ENCODE assay signal across 23 mouse cellular contexts in the genomic region with DNA sequence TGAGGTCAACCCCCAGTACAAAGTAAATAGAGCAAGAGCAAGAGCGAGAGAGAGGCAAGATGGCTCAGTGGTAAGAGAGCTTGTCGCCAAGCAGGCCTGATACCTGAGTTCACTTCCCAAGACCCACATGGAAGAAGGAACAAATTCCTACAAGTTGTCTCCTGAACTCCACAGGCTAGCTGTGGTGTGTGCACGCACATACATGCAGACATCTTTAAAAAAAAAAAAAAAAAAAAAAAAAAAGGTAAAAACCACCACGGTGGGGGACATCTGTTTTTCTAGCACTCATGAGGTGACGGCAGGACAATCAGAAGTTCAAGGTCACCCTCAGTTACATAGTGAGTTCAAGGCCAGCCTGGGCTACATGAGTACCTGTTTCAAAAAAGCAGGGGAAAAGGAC. TPM values are rescaled to one million over a fixed set of nuclear protein-coding genes. Genes with fewer than 3 reads are reported as not detected.
DNase-seq lines count a peak whose midpoint lies in the region; ATAC-seq and TF ChIP-seq lines count a peak whose summit lies in the region.
"Had no signal": no experiment of that assay in that cellular context is flagged by ENCODE, and none has a peak within 500 bp of the region (broad histone marks: within the 10 kb centered on the region; RNA-seq: fewer than 3 reads in every experiment).

No protein-coding gene starts in this region.

- DNase-seq in gastrocnemius, adult 2 months = no peak
- no peak for DNase-seq in gastrocnemius, adult 18-20 months (ENCODE audit: low spot score)
- DNase-seq in heart, postnatal 36 days = no peak
- DNase-seq in retina, embryonic 14.5 days (ENCODE audit: low spot score) = no peak
- DNase-seq: cerebellum, adult 18-20 months; kidney, adult 18-20 months; lung, embryonic 14.5 days; thymus, postnatal 36 days had no signal

- no peaks in the 10 kb centered on the region for H3K36me3 ChIP-seq in heart, embryonic 14.5 days (ENCODE audit: control insufficient read depth, insufficient read depth, low read length)
- H3K36me3 ChIP-seq in E14TG2a.4 (ENCODE audit: insufficient read depth, low read length) (no peaks in the 10 kb centered on the region), myocyte (ENCODE audit: control insufficient read depth, insufficient read depth) (no peaks in the 10 kb centered on the region)
- H3K36me3 ChIP-seq: embryonic facial prominence, embryonic 12.5 days; forebrain, embryonic 12.5 days; G1E; hindbrain, embryonic 13.5 days; limb, embryonic 15.5 days; neural tube, embryonic 12.5 days; stomach, embryonic 15.5 days had no signal

- peaks cover 10 to 27% of the 10 kb centered on the region in 2 experiments; a peak in 3 of 4 replicates for H3K4me1 ChIP-seq in heart, embryonic 14.5 days (ENCODE audit: control insufficient read depth in 2 of 2, insufficient read depth in 2 of 2, low read length in 2 of 2)
- peaks cover 54% of the 10 kb centered on the region for H3K4me1 ChIP-seq in E14TG2a.4 (replicated peaks; ENCODE audit: low read depth, low read length)
- H3K4me1 ChIP-seq: embryonic facial prominence, embryonic 12.5 days; forebrain, embryonic 12.5 days had no signal

- TF ChIP-seq CTCF in gastrocnemius, adult 2 months (IDR thresholded peaks at IDR 0.05) = no peak
- TF ChIP-seq CTCF in E14TG2a.4 (conservative IDR thresholded peaks at IDR 0.05; ENCODE audit: low read length) = no peak

- 91% methylated on average over 5 of the region's 5 CpGs for WGBS in heart, embryonic 14.5 days

- no peaks in the 10 kb centered on the region for H3K79me2 ChIP-seq in myocyte (ENCODE audit: control insufficient read depth, insufficient read depth)

- H3K4me3 ChIP-seq in gastrocnemius, adult 2 months = no peak overlapping the region
- H3K4me3 ChIP-seq in heart, embryonic 14.5 days (ENCODE audit: control insufficient read depth in 1 of 2, insufficient read depth in 1 of 2, low read depth in 1 of 2, low read length in 2 of 2) = no peak overlapping the region
- H3K4me3 ChIP-seq in E14TG2a.4 (replicated peaks; ENCODE audit: low read length) = peak overlapping the region; percentile 57
- H3K4me3 ChIP-seq in myocyte = no peak overlapping the region
- H3K4me3 ChIP-seq: embryonic facial prominence, embryonic 12.5 days; erythroblast, embryonic 14.5 days; forebrain, embryonic 12.5 days; hindbrain, embryonic 13.5 days; limb, embryonic 15.5 days; neural tube, embryonic 12.5 days; stomach, embryonic 15.5 days had no signal

- intact Hi-C loops in gastrocnemius, adult 2 months (cut with DNase I) = no loop called here
- intact Hi-C loops in heart, postnatal 36 days (cut with DNase I) = no loop called here

- no peak for TF ChIP-seq POLR2A in myocyte (IDR thresholded peaks at IDR 0.05; ENCODE audit: insufficient read length, low read depth)

- peak overlapping the region; percentile 71 for H3K27ac ChIP-seq in gastrocnemius, adult 2 months
- H3K27ac ChIP-seq in heart, embryonic 14.5 days (replicated peaks in 1 of 2; ENCODE audit: control insufficient read depth in 1 of 2, insufficient read depth in 1 of 2, low read depth in 2 of 2, low read length in 2 of 2) = peak overlapping the region; percentile 82 to 87
- H3K27ac ChIP-seq: embryonic facial prominence, embryonic 12.5 days; forebrain, embryonic 12.5 days; hindbrain, embryonic 13.5 days; kidney, postnatal 0 days; limb, embryonic 15.5 days; liver, embryonic 14.5 days; neural tube, embryonic 12.5 days had no signal

- H3K27me3 ChIP-seq in heart, embryonic 14.5 days (ENCODE audit: control insufficient read depth, insufficient read depth, low read length) = no peaks in the 10 kb centered on the region
- no peaks in the 10 kb centered on the region for H3K27me3 ChIP-seq in E14TG2a.4 (ENCODE audit: insufficient read depth, low read length)
- no peaks in the 10 kb centered on the region for H3K27me3 ChIP-seq in myocyte (ENCODE audit: control insufficient read depth, insufficient read depth, insufficient read length)
- H3K27me3 ChIP-seq: embryonic facial prominence, embryonic 12.5 days; forebrain, embryonic 12.5 days; hindbrain, embryonic 13.5 days; limb, embryonic 15.5 days; neural tube, embryonic 12.5 days; stomach, embryonic 15.5 days had no signal

- H3K4me2 ChIP-seq in heart, embryonic 14.5 days (ENCODE audit: low read length) = peak overlapping the region; percentile 44
- peak overlapping the region; percentile 1 for H3K4me2 ChIP-seq in myocyte (ENCODE audit: low read depth)
- H3K4me2 ChIP-seq: embryonic facial prominence, embryonic 12.5 days; forebrain, embryonic 12.5 days; hindbrain, embryonic 13.5 days; limb, embryonic 15.5 days; lung, embryonic 14.5 days; neural tube, embryonic 12.5 days; stomach, embryonic 15.5 days had no signal

- no peak overlapping the region for H3ac ChIP-seq in myocyte (ENCODE audit: control insufficient read depth, insufficient read length)

- H3K9me3 ChIP-seq in heart, embryonic 14.5 days (ENCODE audit: control insufficient read depth, low read length) = no peaks in the 10 kb centered on the region
- H3K9me3 ChIP-seq in E14TG2a.4 (ENCODE audit: low read length) = no peaks in the 10 kb centered on the region
- H3K9me3 ChIP-seq: embryonic facial prominence, embryonic 12.5 days; forebrain, embryonic 12.5 days; G1E; hindbrain, embryonic 13.5 days; limb, embryonic 15.5 days; megakaryocyte, embryonic 14.5 days; neural tube, embryonic 12.5 days; stomach, embryonic 15.5 days had no signal

- 0 out of 2 replicates have a peak overlapping the region, but pooled peaks have one; percentile 16 for H3K9ac ChIP-seq in heart, embryonic 14.5 days (ENCODE audit: low read length)
- H3K9ac ChIP-seq: embryonic facial prominence, embryonic 12.5 days; forebrain, embryonic 12.5 days; hindbrain, embryonic 13.5 days; limb, embryonic 15.5 days; liver, embryonic 14.5 days; lung, embryonic 14.5 days; neural tube, embryonic 12.5 days; stomach, embryonic 15.5 days had no signal

- no peak for ATAC-seq in heart, embryonic 14.5 days (ENCODE audit: insufficient number of reproducible peaks, insufficient read depth, low FRiP score, low read depth)
- ATAC-seq: inflammation-experienced regulatory T-cells, adult 6 months had no signal

TF ChIP-seq in myocyte, 11 proteins besides CTCF, POLR2A, EP300 and RAD21:
- no peak for TF ChIP-seq SRF (IDR thresholded peaks at IDR 0.05; ENCODE audit: control insufficient read depth, insufficient read length, low read depth)
- no peak for TF ChIP-seq TCF3 (IDR thresholded peaks at IDR 0.05; ENCODE audit: insufficient read length, low read depth)
- no peak for TF ChIP-seq CEBPB (IDR thresholded peaks at IDR 0.05; ENCODE audit: insufficient read depth, poor library complexity, severe bottlenecking)
- TF ChIP-seq TCF12 (IDR thresholded peaks at IDR 0.05; ENCODE audit: insufficient read depth, poor library complexity, severe bottlenecking) = no peak
- no peak for TF ChIP-seq USF1 (IDR thresholded peaks at IDR 0.05; ENCODE audit: low read depth)
- no peak for TF ChIP-seq E2F4 (IDR thresholded peaks at IDR 0.05; ENCODE audit: insufficient read depth)

RNA-seq across cellular contexts. Expression of gene B4galt5, which starts 26.7 kb away (rescaled TPM):
- total RNA-seq in gastrocnemius, adult 2 months (2021) = 10 to 100 TPM in 1 of 2 experiments, 1 to 10 TPM in 1; 7.8 to 10.6 TPM
- 1 to 10 TPM; 6.9 to 7.9 TPM for total RNA-seq in gastrocnemius, adult 18-20 months (2021)
- polyA plus RNA-seq in heart, embryonic 14.5 days (2014; fragmentation: Nextera tagmentation; extraction: Ambion mirVana) = 21.0 and 24.2 TPM in 2 replicates
- 10 to 100 TPM in 1 of 2 experiments, 1 to 10 TPM in 1; 10.0 to 13.5 TPM for total RNA-seq in heart, postnatal 36 days (2021)
- polyA plus RNA-seq in myocyte (2012; fragmentation: generic; extraction: Trizol) = 70.0 TPM

RNA-seq across cellular contexts. Expression of gene Slc9a8, which starts 45.8 kb away (rescaled TPM):
- total RNA-seq in gastrocnemius, adult 2 months (2021) = 10 to 100 TPM; 25.0 to 30.4 TPM
- total RNA-seq in gastrocnemius, adult 18-20 months (2021) = 10 to 100 TPM; 24.5 to 26.0 TPM
- 19.3 and 21.1 TPM in 2 replicates for polyA plus RNA-seq in heart, embryonic 14.5 days (2014; fragmentation: Nextera tagmentation; extraction: Ambion mirVana)
- total RNA-seq in heart, postnatal 36 days (2021) = 10 to 100 TPM; 24.7 to 27.9 TPM
- 26.4 TPM for polyA plus RNA-seq in myocyte (2012; fragmentation: generic; extraction: Trizol)
